Mouse (Mus musculus): ENCODE measurements around the gene Fam166b.

Gene Fam166b

DNA sequence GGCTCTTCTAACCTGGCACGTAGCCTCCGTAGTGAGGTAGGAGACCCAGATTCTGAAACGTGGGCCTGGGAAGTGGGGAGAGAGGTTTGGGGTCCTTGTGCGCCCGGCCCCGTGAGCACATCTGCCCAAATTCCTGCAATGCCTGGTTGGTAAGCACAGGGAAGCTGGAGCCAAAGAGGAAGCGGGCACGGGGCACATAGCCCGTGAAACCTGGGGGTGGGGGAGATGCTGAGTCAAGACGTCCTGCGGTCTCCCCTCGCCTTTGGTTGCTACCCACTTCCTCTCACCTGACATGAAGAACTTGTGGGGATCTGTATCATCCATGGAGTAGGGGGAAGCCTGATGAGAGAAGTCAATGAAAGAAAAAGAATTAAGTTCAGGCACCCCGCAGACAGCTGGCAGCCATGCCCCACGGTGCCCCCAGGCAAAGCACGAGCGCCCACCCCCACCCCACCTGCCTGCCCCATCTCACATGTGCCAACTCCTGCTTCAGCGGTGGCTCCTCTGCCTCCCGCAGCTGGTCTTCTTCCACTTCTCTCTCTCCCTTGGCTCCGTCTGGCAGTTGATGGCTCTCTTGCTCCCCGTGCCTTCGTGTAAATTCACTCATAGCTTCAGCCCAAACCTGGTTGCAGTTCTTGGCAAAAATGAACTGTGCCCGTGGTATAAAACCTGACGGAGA, 1.3 kb downstream of the Fam166b start:
- DNase-seq: peak; percentile 91

GRCm38 (mm10) chr4:43426487-43426886, 2.4 kb downstream of the Fam166b start:
- DNase-seq: peak; percentile 90

DNA sequence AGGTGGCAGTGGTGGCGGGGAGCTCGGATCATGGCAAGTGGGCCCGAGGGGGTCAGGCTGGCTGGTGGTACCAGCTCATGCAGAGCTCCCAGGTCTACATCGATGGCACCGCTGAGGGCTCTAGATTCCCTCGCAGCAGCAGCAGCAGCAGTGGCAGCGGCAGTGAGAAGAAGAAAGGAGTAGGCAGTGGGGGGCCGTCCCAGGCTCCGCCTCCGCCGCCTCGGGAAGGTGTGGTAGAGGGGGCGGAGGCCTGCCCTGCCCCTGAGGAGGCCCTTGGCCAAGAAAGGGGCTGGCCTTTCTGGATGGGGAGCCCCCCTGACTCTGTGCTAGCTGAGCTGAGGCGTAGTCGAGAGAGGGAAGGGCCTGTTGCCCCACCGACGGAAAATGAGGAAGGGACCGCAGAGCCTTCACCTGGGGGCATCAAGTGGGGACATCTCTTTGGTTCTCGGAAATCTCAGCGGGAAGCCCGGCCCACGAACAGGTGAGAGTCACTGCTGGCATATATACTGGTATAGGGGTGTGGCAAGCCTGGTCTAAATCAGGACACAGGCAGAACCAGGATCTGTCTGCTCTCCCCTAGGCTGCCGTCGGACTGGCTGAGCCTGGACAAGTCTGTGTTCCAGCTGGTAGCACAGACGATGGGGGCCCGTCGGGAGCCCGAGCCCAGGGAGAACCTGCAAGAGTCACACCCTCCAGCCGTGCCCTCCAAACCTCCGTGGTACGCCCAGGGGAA, 3.1 kb downstream of the Fam166b start:
- peak; percentile 91 for DNase-seq

GRCm38 (mm10) chr4:43425197-43425596, 3.7 kb downstream of the Fam166b start:
- DNase-seq: peak; percentile 87

DNA sequence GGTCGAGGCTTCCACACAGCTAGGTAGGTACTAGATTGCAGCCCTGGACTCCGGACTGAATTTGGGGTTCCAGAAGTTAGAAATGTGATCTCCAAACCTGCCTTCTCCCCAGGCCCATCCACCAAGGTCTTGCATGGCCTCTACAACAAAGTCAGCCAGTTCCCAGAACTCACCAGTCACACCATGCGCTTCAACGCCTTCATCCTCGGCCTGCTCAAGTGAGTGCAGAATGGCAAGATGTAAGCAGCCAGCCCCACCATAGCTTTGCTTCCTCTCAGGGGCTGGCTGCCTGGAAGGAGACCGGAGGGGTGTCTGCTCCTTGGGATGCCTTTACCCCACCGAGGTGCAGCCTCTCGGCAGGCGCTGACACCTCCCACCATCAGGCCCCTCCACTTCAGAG, 4.9 kb downstream of the Fam166b start:
- DNase-seq: peak; percentile 90

DNA sequence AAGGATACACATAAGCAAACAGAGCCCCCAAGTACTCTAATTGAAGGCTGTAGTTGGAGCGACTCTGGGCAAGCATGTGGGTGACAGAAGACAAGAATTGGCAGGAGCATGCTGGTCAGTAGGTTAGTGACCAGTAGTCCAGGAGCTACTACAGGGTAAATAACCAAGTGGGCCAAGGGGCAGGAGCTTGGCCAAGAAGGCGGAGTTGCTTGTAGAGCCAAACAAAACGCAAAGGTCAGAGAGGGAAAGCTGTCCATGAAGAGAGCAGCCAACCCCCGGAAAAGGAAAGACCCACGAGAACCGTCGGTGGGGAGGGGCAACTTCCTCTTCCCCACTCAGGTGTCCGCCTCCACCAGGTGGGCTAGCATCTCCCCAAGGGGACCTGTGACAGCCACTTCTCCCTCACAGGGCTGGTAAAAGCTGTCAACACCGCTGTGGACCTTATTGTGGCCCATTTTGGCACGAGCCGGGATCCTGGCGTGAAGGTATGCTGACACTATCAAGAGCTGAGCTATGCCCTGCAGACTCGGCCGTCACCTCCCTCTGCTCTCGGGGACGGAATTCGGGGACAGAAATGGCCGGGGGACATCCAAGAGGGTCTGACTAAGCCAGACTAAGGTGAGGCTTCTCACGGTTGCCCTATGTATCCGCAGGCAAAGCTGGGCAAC, 5.5 kb downstream of the Fam166b start:
- DNase-seq: peak; percentile 97

DNA sequence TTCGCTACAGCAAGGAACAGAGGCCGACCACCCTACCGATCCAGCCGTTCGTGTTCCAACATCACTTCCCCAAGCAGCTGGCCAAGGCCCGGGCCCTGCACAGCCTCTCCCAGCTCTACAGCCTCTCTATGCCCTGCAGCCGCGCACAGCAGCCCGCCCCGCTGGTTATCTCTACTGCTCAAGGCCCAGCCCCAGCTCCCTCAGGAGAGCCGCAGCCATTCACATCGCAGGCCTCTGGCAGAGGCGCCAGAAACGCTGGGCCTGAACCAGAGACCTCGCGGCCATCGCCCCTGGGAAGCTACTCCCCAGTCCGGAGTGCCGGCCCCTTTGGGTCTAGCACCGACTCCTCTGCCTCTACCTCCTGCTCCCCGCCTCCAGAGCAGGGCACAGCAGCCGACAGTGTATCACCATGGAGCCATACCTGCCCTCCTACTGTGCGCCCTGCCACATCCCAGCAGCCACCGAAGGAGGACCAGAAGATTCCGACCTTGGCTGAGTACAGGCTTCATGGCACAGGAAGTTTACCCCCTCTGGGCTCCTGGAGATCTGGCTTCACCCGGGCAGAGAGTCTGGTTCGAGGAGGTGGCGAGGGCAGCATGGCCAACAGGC, 7.2 kb downstream of the Fam166b start:
- peak; percentile 95 for DNase-seq

DNA sequence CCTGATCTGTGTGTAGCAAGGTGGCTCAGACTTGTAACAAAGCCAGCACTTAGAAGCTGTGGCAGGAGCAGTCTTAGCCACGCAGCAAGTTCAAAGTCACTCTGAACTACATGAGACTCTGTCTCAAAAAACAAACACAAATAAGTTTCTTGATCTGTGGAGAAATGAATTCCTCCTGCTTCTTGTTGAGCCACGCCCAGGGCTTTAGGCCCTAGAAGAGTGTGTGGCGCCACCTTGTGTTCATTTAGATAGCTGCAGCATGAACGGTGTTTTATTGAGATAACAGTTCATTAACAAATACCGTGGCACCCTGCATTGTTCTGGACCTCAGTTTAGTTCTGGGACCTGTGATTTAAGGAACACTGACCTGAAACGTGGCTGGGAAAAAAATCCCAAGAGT, 8.6 kb downstream of the Fam166b start:
- DNase-seq: peak; percentile 97

DNA sequence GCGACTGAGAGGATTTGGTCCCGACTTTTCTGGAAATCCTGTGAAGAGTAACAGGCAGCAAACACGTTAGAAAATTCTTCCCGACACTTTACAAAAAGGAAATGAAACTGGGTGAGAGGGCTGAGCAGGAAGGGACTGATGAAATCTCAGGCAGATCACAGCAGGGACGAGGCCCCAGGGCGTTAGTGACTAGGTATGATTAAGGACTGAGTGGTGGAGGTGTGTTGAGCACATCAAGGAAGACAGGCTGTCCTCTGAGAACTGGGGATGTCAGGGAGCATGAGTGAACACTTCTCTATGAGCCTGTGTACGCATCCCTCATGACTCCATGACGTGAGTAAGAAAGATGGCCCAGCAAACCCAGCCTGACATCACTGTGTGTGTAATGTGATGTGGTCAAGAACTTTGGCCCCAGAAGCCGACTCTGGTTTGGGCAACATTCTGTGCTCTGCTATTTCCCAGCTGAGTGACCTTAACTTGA, 9.1 kb downstream of the Fam166b start:
- peak; percentile 91 for DNase-seq

GRCm38 (mm10) chr4:43418973-43419656, 9.8 kb downstream of the Fam166b start:
- peak; percentile 98 for DNase-seq

GRCm38 (mm10) chr4:43418450-43418849, 10.5 kb downstream of the Fam166b start:
- DNase-seq: no peak

DNA sequence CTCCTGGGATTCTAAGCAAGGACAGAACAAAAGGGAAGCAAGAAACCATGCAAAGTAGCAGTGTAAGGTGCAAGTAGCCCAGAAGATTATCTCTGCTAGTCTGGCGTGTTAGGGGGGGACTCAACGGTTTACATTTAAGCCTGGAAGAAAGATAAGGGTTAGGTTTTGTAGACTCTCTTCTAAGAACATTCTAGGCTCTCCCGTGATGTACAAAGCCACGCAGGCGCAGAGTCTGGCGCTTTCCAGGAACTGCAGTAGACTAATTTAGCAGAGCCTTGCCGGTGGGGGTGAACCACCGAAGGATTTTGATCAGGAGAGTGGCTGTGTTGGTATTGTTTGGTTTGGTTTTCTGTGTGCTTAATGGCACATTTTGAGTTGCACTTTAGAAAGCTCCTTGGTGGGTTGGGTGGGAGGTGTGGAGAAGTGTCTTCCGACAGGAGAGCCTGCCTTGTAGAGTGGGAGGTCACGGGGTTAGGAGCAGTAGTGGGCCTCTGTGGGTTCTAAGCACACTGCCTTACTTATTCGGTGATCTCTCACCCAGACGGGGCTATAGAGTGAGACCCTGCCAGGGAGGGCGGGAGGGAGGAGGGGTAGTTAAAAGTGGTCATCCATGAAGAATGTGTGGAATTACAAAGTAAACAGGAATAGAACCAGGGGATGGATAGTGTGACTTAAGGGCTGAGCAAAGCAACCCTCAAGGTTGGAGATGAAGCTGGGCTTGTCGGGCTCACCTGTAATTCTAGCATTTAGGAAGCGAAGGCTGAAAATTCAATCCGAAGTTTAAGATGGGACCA, 11.5 kb downstream of the Fam166b start:
- peak; percentile 88 for DNase-seq

DNA sequence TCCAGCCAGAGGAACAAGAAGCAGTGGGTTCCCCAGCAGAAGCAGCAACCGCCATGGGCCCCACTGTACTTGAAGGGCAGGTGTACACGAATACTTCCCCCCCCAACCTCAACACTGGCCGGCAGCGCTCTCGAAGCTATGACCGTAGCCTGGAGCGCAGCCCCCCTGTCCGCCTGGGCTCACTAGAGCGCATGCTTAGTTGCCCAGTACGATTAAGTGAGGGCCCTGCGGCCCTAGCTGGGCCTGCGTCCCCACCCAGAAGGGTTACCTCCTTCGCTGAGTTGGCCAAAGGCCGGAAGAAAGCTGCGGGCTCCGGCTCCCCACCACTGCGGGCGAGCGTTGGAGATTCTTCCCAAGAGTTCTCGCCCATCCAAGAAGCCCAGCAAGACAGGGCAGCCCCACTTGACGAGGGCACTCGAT, 12.9 kb downstream of the Fam166b start:
- peak; percentile 92 for DNase-seq

DNA sequence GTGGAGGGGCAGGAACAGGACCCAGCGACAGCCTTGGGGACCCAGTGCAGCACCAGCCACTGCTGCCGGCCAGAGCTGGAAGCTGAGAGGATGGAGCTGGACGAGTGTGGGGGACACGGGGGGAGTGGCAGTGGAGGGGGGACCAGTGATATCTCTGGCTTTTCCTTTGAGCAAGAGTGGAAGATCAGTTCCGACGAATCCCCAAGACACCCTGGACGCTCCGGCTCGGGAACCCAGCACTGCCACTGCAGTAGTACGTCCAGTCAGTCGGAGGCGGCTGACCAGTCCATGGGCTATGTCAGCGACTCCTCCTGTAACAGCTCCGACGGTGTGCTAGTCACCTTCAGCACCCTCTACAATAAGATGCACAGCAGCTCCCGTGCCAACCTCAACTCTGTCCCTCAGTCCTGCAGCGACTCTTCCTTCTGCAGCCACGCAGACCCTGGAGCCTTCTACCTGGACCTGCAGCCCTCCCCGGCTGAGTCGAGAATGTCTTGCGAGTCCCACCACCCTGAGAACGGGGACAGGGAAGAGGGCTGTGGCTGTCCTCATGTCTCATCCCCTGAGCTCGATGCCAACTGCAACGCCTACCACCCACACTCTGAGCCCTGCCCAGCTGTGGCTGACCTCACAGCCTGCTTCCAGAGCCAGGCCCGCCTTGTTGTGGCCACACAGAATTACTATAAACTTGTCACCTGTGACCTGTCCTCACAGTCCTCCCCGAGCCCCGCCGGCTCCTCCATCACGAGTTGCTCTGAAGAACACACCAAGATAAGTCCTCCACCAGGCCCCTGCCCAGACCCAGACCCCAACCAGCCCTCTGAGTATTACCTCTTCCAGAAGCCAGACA, 13.5 kb downstream of the Fam166b start:
- DNase-seq: peak; percentile 93

DNA sequence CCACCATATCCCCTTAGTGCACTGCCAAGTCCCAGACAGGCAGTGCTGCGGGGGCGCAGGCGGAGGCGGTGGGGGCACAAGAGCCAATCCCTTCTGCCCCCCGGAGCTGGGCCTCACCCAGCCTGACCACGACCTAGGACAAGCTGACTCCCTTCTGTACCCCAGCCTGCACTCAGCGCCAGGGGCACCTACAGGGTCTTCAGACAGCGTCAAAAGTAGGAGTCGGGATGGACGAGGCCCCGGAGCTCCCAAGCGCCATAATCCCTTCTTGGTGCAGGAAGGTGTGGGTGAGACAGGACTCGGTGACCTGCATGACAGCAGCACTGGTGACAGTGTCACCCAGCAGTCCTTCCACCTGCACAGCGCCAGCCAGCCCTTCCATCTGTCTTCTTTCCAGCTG, 14.2 kb downstream of the Fam166b start:
- peak; percentile 91 for DNase-seq

GRCm38 (mm10) chr4:43407071-43407920, 21.6 kb downstream of the Fam166b start:
- DNase-seq: peak; percentile 92

DNA sequence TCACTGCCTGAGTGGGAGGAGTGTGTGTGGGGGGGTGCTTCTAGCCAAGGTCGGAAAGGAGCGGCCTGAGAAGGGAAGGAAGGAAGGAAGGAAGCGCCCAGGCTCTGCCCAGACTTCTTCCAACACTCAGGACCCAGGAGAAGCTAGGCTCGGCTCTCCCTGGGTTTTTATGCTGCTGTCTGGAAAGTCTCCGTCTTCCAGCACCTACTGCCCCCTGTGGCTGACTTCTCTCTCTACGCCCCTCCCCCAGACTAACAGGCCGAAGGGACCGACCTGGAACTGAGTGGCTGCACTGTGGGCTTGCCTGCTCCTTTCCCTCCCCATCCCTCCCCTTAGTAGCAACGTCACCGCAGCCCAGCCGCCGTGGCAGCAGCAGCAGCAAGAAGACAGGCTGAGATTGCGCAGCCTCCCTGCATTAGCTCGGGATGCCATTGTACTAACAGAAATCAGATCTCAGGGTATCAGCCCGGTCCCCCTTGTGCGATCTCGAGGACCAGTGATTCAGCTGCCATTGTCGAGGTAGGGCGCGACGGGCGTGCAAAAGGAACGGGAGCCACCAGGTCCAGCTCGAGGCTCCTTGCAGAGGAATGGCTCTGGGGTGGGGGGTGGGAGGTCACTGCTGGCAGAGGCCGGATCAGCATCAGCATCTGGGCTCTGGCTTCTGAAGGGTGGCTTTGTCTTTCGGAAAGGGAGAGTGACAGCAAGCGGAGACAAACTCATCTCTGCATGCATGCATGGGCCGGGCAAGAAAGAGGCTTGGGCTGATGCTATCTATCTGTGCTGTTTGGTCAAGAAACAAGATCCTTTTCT, 22.6 kb downstream of the Fam166b start:
- peak; percentile 99 for DNase-seq

DNA sequence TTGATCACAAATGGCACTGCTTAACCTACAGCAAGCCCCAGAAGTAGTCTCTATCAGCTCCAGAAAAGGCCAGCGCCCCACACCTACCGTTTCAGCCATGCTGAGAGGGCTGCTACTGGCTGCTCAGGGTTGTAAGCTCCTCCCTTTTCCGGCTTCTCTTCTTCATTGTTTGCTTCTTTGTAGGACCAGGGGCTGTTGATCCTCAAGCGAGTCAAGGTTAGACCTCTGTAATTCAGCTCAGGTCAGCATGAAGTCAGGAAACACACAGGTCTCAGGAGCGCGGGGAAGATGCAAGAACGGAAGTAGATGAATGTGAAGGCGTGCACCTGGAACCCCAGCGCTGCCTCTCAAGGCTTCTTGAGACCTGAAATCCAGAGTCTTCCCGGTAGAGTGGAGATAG, 24.2 kb downstream of the Fam166b start:
- DNase-seq: no peak

GRCm38 (mm10) chr4:43402212-43402611, 26.7 kb downstream of the Fam166b start:
- DNase-seq: peak; percentile 98

Data from heart, adult 11 months (tissue).